ENCODE assay signal across 9 mouse cellular contexts in genomic region chr6:36784682-36785208, GRCm38 (mm10). TPM values are rescaled to one million over a fixed set of nuclear protein-coding genes. Genes with fewer than 3 reads are reported as not detected.
DNase-seq lines count a peak whose midpoint lies in the region; ATAC-seq and TF ChIP-seq lines count a peak whose summit lies in the region.
"Had no signal": no experiment of that assay in that cellular context is flagged by ENCODE, and none has a peak within 500 bp of the region (broad histone marks: within the 10 kb centered on the region; RNA-seq: fewer than 3 reads in every experiment).

No protein-coding gene starts in this region.

- DNase-seq in forebrain, embryonic 10.5 days (ENCODE audit: extremely low spot score, low spot score) = no peak
- no peak for DNase-seq in forebrain, embryonic 11.5 days (ENCODE audit: low spot score)
- DNase-seq in stomach, postnatal 0 days (ENCODE audit: low spot score) = no peak
- DNase-seq in limb, embryonic 14.5 days (ENCODE audit: low spot score) = peak; percentile 47
- DNase-seq in spleen, adult 18-20 months = no peak
- DNase-seq in lung, adult 2 months = no peak
- no peak for DNase-seq in adrenal gland, postnatal 10 days

- H3K9me3 ChIP-seq in forebrain, embryonic 10.5 days = no peaks in the 10 kb centered on the region
- H3K9me3 ChIP-seq in forebrain, embryonic 11.5 days (ENCODE audit: control insufficient read depth, low read length) = no peaks in the 10 kb centered on the region
- H3K9me3 ChIP-seq in stomach, embryonic 14.5 days (ENCODE audit: control insufficient read depth, low read depth, low read length) = no peaks in the 10 kb centered on the region
- no peaks in the 10 kb centered on the region for H3K9me3 ChIP-seq in stomach, postnatal 0 days (ENCODE audit: control insufficient read depth, low read length)
- no peaks in the 10 kb centered on the region for H3K9me3 ChIP-seq in limb, embryonic 14.5 days (ENCODE audit: control insufficient read depth, low read length)

- TF ChIP-seq CTCF in stomach, postnatal 0 days (IDR thresholded peaks at IDR 0.05; ENCODE audit: low read depth) = no peak
- no peak for TF ChIP-seq CTCF in lung, adult 2 months (IDR thresholded peaks at IDR 0.05; ENCODE audit: insufficient read depth, low read length)

- no peak overlapping the region for H3K4me2 ChIP-seq in forebrain, embryonic 11.5 days (ENCODE audit: low read depth, low read length, severe bottlenecking)
- no peak overlapping the region for H3K4me2 ChIP-seq in stomach, embryonic 14.5 days (replicated peaks; ENCODE audit: low read depth, low read length)
- H3K4me2 ChIP-seq in stomach, postnatal 0 days (replicated peaks; ENCODE audit: low read depth) = no peak overlapping the region
- no peak overlapping the region for H3K4me2 ChIP-seq in limb, embryonic 14.5 days (replicated peaks; ENCODE audit: low read depth, low read length, severe bottlenecking)

- TF ChIP-seq EP300 in stomach, postnatal 0 days (optimal IDR thresholded peaks at IDR 0.05) = no peak

- H3K36me3 ChIP-seq in forebrain, embryonic 10.5 days (replicated peaks) = peaks cover 23% of the 10 kb centered on the region
- H3K36me3 ChIP-seq in forebrain, embryonic 11.5 days (ENCODE audit: control insufficient read depth, insufficient read depth, low read length) = no peaks in the 10 kb centered on the region
- H3K36me3 ChIP-seq in stomach, embryonic 14.5 days (ENCODE audit: control insufficient read depth, insufficient read depth, low read length) = peaks cover 9% of the 10 kb centered on the region
- H3K36me3 ChIP-seq in stomach, postnatal 0 days (ENCODE audit: control insufficient read depth, insufficient read depth, low read length) = no peaks in the 10 kb centered on the region
- H3K36me3 ChIP-seq in limb, embryonic 14.5 days (ENCODE audit: control insufficient read depth, insufficient read depth, low read length) = peaks cover 21% of the 10 kb centered on the region

- H3K4me3 ChIP-seq in forebrain, embryonic 10.5 days = no peak overlapping the region
- no peak overlapping the region for H3K4me3 ChIP-seq in forebrain, embryonic 11.5 days (ENCODE audit: low read depth, low read length)
- H3K4me3 ChIP-seq in stomach, embryonic 14.5 days (ENCODE audit: low read depth, low read length) = no peak overlapping the region
- no peak overlapping the region for H3K4me3 ChIP-seq in stomach, postnatal 0 days (ENCODE audit: low read depth, low read length)
- H3K4me3 ChIP-seq in limb, embryonic 14.5 days (replicated peaks; ENCODE audit: low read length) = no peak overlapping the region
- H3K4me3 ChIP-seq in lung, adult 2 months (replicated peaks; ENCODE audit: extremely low read depth, low read depth, low read length) = no peak overlapping the region

- H3K27me3 ChIP-seq in forebrain, embryonic 10.5 days (ENCODE audit: poor library complexity, severe bottlenecking) = no peaks in the 10 kb centered on the region
- H3K27me3 ChIP-seq in forebrain, embryonic 11.5 days (ENCODE audit: control insufficient read depth, insufficient read depth, low read length) = no peaks in the 10 kb centered on the region
- H3K27me3 ChIP-seq in stomach, embryonic 14.5 days (ENCODE audit: control insufficient read depth, insufficient read depth, low read length) = no peaks in the 10 kb centered on the region
- H3K27me3 ChIP-seq in stomach, postnatal 0 days (ENCODE audit: control insufficient read depth, insufficient read depth, low read length) = no peaks in the 10 kb centered on the region
- no peaks in the 10 kb centered on the region for H3K27me3 ChIP-seq in limb, embryonic 14.5 days (ENCODE audit: control insufficient read depth, insufficient read depth, low read length)

- no peak overlapping the region for H3K9ac ChIP-seq in forebrain, embryonic 11.5 days (ENCODE audit: low read length)
- H3K9ac ChIP-seq in stomach, embryonic 14.5 days (replicated peaks; ENCODE audit: low read depth, low read length) = no peak overlapping the region
- no peak overlapping the region for H3K9ac ChIP-seq in stomach, postnatal 0 days (ENCODE audit: low read length)
- no peak overlapping the region for H3K9ac ChIP-seq in limb, embryonic 14.5 days (ENCODE audit: low read depth, low read length, severe bottlenecking)

- no peak for ATAC-seq in forebrain, embryonic 11.5 days (replicated peaks; ENCODE audit: low FRiP score)
- ATAC-seq in stomach, embryonic 14.5 days (ENCODE audit: insufficient number of reproducible peaks, insufficient read depth, low FRiP score, low read depth) = peak; percentile 83; the same call in 1 of the 2 replicates
- no peak for ATAC-seq in stomach, postnatal 0 days (ENCODE audit: low FRiP score, low TSS enrichment)
- peak; percentile 72; the same call in 1 of the 2 replicates for ATAC-seq in limb, embryonic 14.5 days (ENCODE audit: low FRiP score, low read depth)

- H3K27ac ChIP-seq in forebrain, embryonic 10.5 days = peak overlapping the region; percentile 78
- no peak overlapping the region for H3K27ac ChIP-seq in forebrain, embryonic 11.5 days (ENCODE audit: low read depth, low read length)
- peak overlapping the region; percentile 46 for H3K27ac ChIP-seq in stomach, embryonic 14.5 days (ENCODE audit: low read length)
- no peak overlapping the region for H3K27ac ChIP-seq in stomach, postnatal 0 days (replicated peaks)
- peak overlapping the region; percentile 70 for H3K27ac ChIP-seq in limb, embryonic 14.5 days (replicated peaks; ENCODE audit: low read depth, low read length)
- H3K27ac ChIP-seq: macrophage had no signal

- TF ChIP-seq POLR2A in limb, embryonic 14.5 days (IDR thresholded peaks at IDR 0.05; ENCODE audit: borderline replicate concordance, extremely low read depth, insufficient read depth, insufficient read length) = no peak
- TF ChIP-seq POLR2A in lung, adult 2 months (IDR thresholded peaks at IDR 0.05; ENCODE audit: borderline replicate concordance, extremely low read depth, low read depth, low read length) = no peak

- WGBS in forebrain, embryonic 10.5 days = 30% methylated on average over 3 of the region's 3 CpGs
- 19% methylated on average over 3 of the region's 3 CpGs for WGBS in forebrain, embryonic 11.5 days
- 29% methylated on average over 3 of the region's 3 CpGs for WGBS in stomach, embryonic 14.5 days
- WGBS in stomach, postnatal 0 days = 46% methylated on average over 3 of the region's 3 CpGs
- 24% methylated on average over 3 of the region's 3 CpGs for WGBS in limb, embryonic 14.5 days
- WGBS in lung, adult 2 months = 84% methylated on average over 3 of the region's 3 CpGs

- peaks cover 76% of the 10 kb centered on the region for H3K4me1 ChIP-seq in forebrain, embryonic 10.5 days
- peaks cover 16% of the 10 kb centered on the region for H3K4me1 ChIP-seq in forebrain, embryonic 11.5 days (replicated peaks; ENCODE audit: control insufficient read depth, insufficient read depth, low read length)
- peaks cover 13% of the 10 kb centered on the region; the same call in 1 of the 2 replicates for H3K4me1 ChIP-seq in stomach, embryonic 14.5 days (ENCODE audit: control insufficient read depth, insufficient read depth, low read length)
- 0 out of 2 replicates have a peak, but pooled peaks cover 4% of the 10 kb centered on the region for H3K4me1 ChIP-seq in stomach, postnatal 0 days (replicated peaks; ENCODE audit: control insufficient read depth, insufficient read depth)
- H3K4me1 ChIP-seq in limb, embryonic 14.5 days (ENCODE audit: control insufficient read depth, insufficient read depth, low read length) = peaks cover 17% of the 10 kb centered on the region
- H3K4me1 ChIP-seq in lung, adult 2 months (ENCODE audit: control insufficient read depth, insufficient read depth, low read length) = no peaks in the 10 kb centered on the region

RNA-seq across cellular contexts. Expression of gene Ptn, which starts 25.3 kb away (rescaled TPM):
- 142 and 150 TPM in 2 replicates for polyA plus RNA-seq in forebrain, embryonic 10.5 days (2016; fragmentation: Nextera tagmentation; extraction: Ambion mirVana)
- polyA plus RNA-seq in forebrain, embryonic 11.5 days (2014; fragmentation: Nextera tagmentation; extraction: Ambion mirVana) = 188 and 192 TPM in 2 replicates
- 432 and 471 TPM in 2 replicates for polyA plus RNA-seq in stomach, embryonic 14.5 days (2014; fragmentation: Nextera tagmentation; extraction: Ambion mirVana)
- 157 and 183 TPM in 2 replicates for polyA plus RNA-seq in stomach, postnatal 0 days (2015; fragmentation: Nextera tagmentation; extraction: Ambion mirVana)
- 321 and 513 TPM in 2 replicates for polyA plus RNA-seq in limb, embryonic 14.5 days (2012; rRNA removed)
- polyA plus RNA-seq in limb, embryonic 14.5 days (2014; fragmentation: Nextera tagmentation; extraction: Ambion mirVana) = 595 and 613 TPM in 2 replicates
- 0.48 and 1.1 TPM in 2 replicates for polyA plus RNA-seq in lung, adult 2 months (2012; rRNA removed)
- 10 to 100 TPM; 59.9 to 65.6 TPM for total RNA-seq in adrenal gland, postnatal 10 days (2021)

Comparison
In these comparisons a context has a peak if more than half of its experiments do, and no peak if none do; other contexts are left out.
1. H3K27ac ChIP-seq: peak in forebrain, embryonic 10.5 days (single experiment), stomach, embryonic 14.5 days (single experiment) and limb, embryonic 14.5 days (single experiment); none in forebrain, embryonic 11.5 days (single experiment) and stomach, postnatal 0 days (single experiment).
2. ATAC-seq: peak in stomach, embryonic 14.5 days (single experiment) and limb, embryonic 14.5 days (single experiment); none in forebrain, embryonic 11.5 days (single experiment) and stomach, postnatal 0 days (single experiment).
3. RNA of gene Ptn, which starts 25.3 kb away (polyA plus RNA-seq): 321 to 613 TPM in limb, embryonic 14.5 days, 432 to 471 TPM in stomach, embryonic 14.5 days, 188 to 192 TPM in forebrain, embryonic 11.5 days, 157 to 183 TPM in stomach, postnatal 0 days and 142 to 150 TPM in forebrain, embryonic 10.5 days; 0.48 to 1.1 TPM in lung, adult 2 months; every median in the first group is over 10 times any median in the second.